Mouse (Mus musculus) limb, embryonic 15.5 days (tissue): Measurements from ENCODE around the gene Pirb. TPM values are rescaled to one million over a fixed set of nuclear protein-coding genes. Genes with fewer than 3 reads are reported as not detected.
"Not testable (repeated sequence)": the region's sequence is repeated elsewhere in the genome, so short reads cannot be mapped to it uniquely, and the experiment has no call there.

Experiments
- ATAC-seq: fragments of 200-750 bp; cut with Nextera tagmentation; 2 replicates; pipeline ENCODE4 v1.8.0; 2017; ENCODE audit warnings: low read depth, moderate TSS enrichment; ENCODE audit not compliant: insufficient number of reproducible peaks, low FRiP score, low TSS enrichment
- H3K27ac ChIP-seq: fragments of 300-500 bp; sonication (generic); 2 replicates; pipeline ENCODE4 v1.5.1; 2015; ENCODE audit warnings: moderate library complexity, mild to moderate bottlenecking, inconsistent platforms
- H3K27me3 ChIP-seq: fragments of 300-500 bp; sonication (generic); 2 replicates; pipeline ENCODE4 v1.6.1; 2015; ENCODE audit warnings: inconsistent platforms
- H3K36me3 ChIP-seq: fragments of 300-500 bp; sonication (generic); 2 replicates; pipeline ENCODE4 v1.6.1; 2015; ENCODE audit warnings: inconsistent platforms
- H3K4me1 ChIP-seq: fragments of 300-500 bp; sonication (generic); 2 replicates; pipeline ENCODE4 v1.6.1; 2015; ENCODE audit warnings: inconsistent platforms
- H3K4me2 ChIP-seq: fragments of 300-500 bp; sonication (generic); 2 replicates; pipeline ENCODE4 v1.6.1; 2015; ENCODE audit warnings: mild to moderate bottlenecking, inconsistent platforms
- H3K4me3 ChIP-seq: fragments of 300-500 bp; sonication (generic); 2 replicates; pipeline ENCODE4 v1.5.1; 2015; ENCODE audit warnings: mild to moderate bottlenecking, inconsistent platforms
- H3K9ac ChIP-seq: fragments of 300-500 bp; sonication (generic); 2 replicates; pipeline ENCODE4 v1.6.1; 2015; ENCODE audit warnings: inconsistent platforms
- H3K9me3 ChIP-seq: fragments of 300-500 bp; sonication (generic); 2 replicates; pipeline ENCODE4 v1.6.1; 2016; ENCODE audit warnings: inconsistent platforms
- WGBS: fragments of 180-500 bp; shearing (Covaris S2); methylation state at CpG from one replicate; pipeline ENCODE4 v1.1.7; 2015; 5-methylcytosine and 5-hydroxymethylcytosine counted together
- polyA plus RNA-seq: library from polyadenylated mRNA; unstranded; fragments of >200 nt; fragmentation: Nextera tagmentation; extraction: Ambion mirVana; gene quantifications from 2 replicates; pipeline ENCODE4 v1.2.1, GENCODE M21; 2015

Pirb gene
- polyA plus RNA-seq: 0.96 and 2.4 TPM in 2 replicates

GRCm38 (mm10) chr7:3720268-3720667 lies at the start of gene Pirb:
TSS of gene Pirb (minus strand) at chr7:3720391.
- H3K4me2 ChIP-seq, ATAC-seq, H3K9me3 ChIP-seq, H3K4me3 ChIP-seq, H3K27me3 ChIP-seq, H3K4me1 ChIP-seq, H3K36me3 ChIP-seq, H3K9ac ChIP-seq, H3K27ac ChIP-seq: not testable (repeated sequence)
- WGBS: 38% methylated on average over 1 of the region's 3 CpGs

GRCm38 (mm10) chr7:3732675-3733074 lies 12.5 kb upstream of the Pirb start:
- no CpG with 5 or more reads among the region's 1 CpGs for WGBS
- ATAC-seq, H3K4me1 ChIP-seq, H3K4me3 ChIP-seq, H3K27ac ChIP-seq, H3K4me2 ChIP-seq, H3K36me3 ChIP-seq, H3K9ac ChIP-seq, H3K9me3 ChIP-seq, H3K27me3 ChIP-seq: not testable (repeated sequence)

GRCm38 (mm10) chr7:3725459-3725858 lies 5.3 kb upstream of the Pirb start:
- H3K4me2 ChIP-seq: not testable (repeated sequence)

GRCm38 (mm10) chr7:3715249-3715648 lies 4.9 kb downstream of the Pirb start:
- WGBS: 19% methylated on average over 1 of the region's 1 CpGs
- H3K4me2 ChIP-seq: no peak overlapping the region
- no peak overlapping the region for H3K27ac ChIP-seq
- no peak overlapping the region for H3K9ac ChIP-seq
- no peaks in the 10 kb centered on the region for H3K27me3 ChIP-seq
- H3K36me3 ChIP-seq: no peaks in the 10 kb centered on the region
- ATAC-seq: no peak
- no peaks in the 10 kb centered on the region for H3K9me3 ChIP-seq
- no peaks in the 10 kb centered on the region for H3K4me1 ChIP-seq
- H3K4me3 ChIP-seq: no peak overlapping the region

More at GRCm38 (mm10) chr7:3725459-3725858, 5.3 kb upstream of the Pirb start:
- H3K27me3 ChIP-seq, H3K27ac ChIP-seq, H3K4me1 ChIP-seq, H3K4me3 ChIP-seq, H3K9me3 ChIP-seq, ATAC-seq, H3K36me3 ChIP-seq, H3K9ac ChIP-seq: not testable (repeated sequence)

- peak overlapping the region; percentile 20; the same call in 1 of the 2 replicates for H3K9ac ChIP-seq
- no peak for ATAC-seq
Measured at GRCm38 (mm10) chr7:3712264-3712942, 7.8 kb downstream of the Pirb start.

GRCm38 (mm10) chr7:3709000-3709399 lies 11.2 kb downstream of the Pirb start:
- Histone ChIP-seq H3K27me3 (no peaks in the 10 kb centered on the region), H3K9ac (no peak overlapping the region), H3K9me3 (no peaks in the 10 kb centered on the region), H3K4me3 (no peak overlapping the region), H3K27ac (no peak overlapping the region), H3K4me2 (no peak overlapping the region), H3K36me3 (peaks cover 15% of the 10 kb centered on the region), H3K4me1 (peaks cover 13% of the 10 kb centered on the region)
- ATAC-seq: no peak
- WGBS: 82% methylated on average over 1 of the region's 1 CpGs

More at GRCm38 (mm10) chr7:3712264-3712942, 7.8 kb downstream of the Pirb start:
- Histone ChIP-seq H3K27me3 (no peaks in the 10 kb centered on the region), H3K9me3 (no peaks in the 10 kb centered on the region), H3K27ac (no peak overlapping the region), H3K4me1 (no peaks in the 10 kb centered on the region), H3K36me3 (no peaks in the 10 kb centered on the region), H3K4me3 (no peak overlapping the region), H3K4me2 (no peak overlapping the region)
- WGBS: 32% methylated on average over 5 of the region's 5 CpGs

GRCm38 (mm10) chr7:3708447-3708980 lies 11.7 kb downstream of the Pirb start:
- H3K4me2 ChIP-seq, H3K27me3 ChIP-seq, H3K27ac ChIP-seq, H3K9me3 ChIP-seq, H3K9ac ChIP-seq, H3K4me3 ChIP-seq, ATAC-seq: not testable (repeated sequence)
- 35% methylated on average over 5 of the region's 5 CpGs for WGBS
- peaks cover 15% of the 10 kb centered on the region for H3K36me3 ChIP-seq
- H3K4me1 ChIP-seq: peaks cover 13% of the 10 kb centered on the region

- Histone ChIP-seq H3K4me1 (peaks cover 13% of the 10 kb centered on the region), H3K9ac (no peak overlapping the region), H3K27me3 (no peaks in the 10 kb centered on the region), H3K36me3 (peaks cover 15% of the 10 kb centered on the region), H3K27ac (no peak overlapping the region; the same call in 1 of the 2 replicates), H3K4me2 (no peak overlapping the region), H3K9me3 (no peaks in the 10 kb centered on the region), H3K4me3 (no peak overlapping the region)
- ATAC-seq: no peak
- 33% methylated on average over 7 of the region's 7 CpGs for WGBS
Measured at GRCm38 (mm10) chr7:3707568-3708413, 12.4 kb downstream of the Pirb start.

GRCm38 (mm10) chr7:3707027-3707426 lies 13.2 kb downstream of the Pirb start:
- WGBS: 59% methylated on average over 4 of the region's 4 CpGs

GRCm38 (mm10) chr7:3706343-3706934 lies 13.8 kb downstream of the Pirb start:
- Histone ChIP-seq H3K27me3 (no peaks in the 10 kb centered on the region), H3K27ac (0 out of 2 replicates have a peak overlapping the region, but pooled peaks have one; percentile 43), H3K9me3 (no peaks in the 10 kb centered on the region), H3K4me1 (peaks cover 13% of the 10 kb centered on the region), H3K9ac (0 out of 2 replicates have a peak overlapping the region, but pooled peaks have one; percentile 23), H3K36me3 (peaks cover 18% of the 10 kb centered on the region), H3K4me2 (peak overlapping the region; percentile 46), H3K4me3 (peak overlapping the region; percentile 65)
- 64% methylated on average over 11 of the region's 11 CpGs for WGBS
- no peak for ATAC-seq

More at GRCm38 (mm10) chr7:3707027-3707426, 13.2 kb downstream of the Pirb start:
- ATAC-seq: no peak
- 0 out of 2 replicates have a peak overlapping the region, but pooled peaks have one; percentile 65 for H3K4me3 ChIP-seq
- H3K27ac ChIP-seq: 0 out of 2 replicates have a peak overlapping the region, but pooled peaks have one; percentile 43
- H3K27me3 ChIP-seq: no peaks in the 10 kb centered on the region
- no peak overlapping the region for H3K9ac ChIP-seq
- H3K4me1 ChIP-seq: peaks cover 13% of the 10 kb centered on the region
- no peak overlapping the region for H3K4me2 ChIP-seq
- H3K9me3 ChIP-seq: no peaks in the 10 kb centered on the region
- peaks cover 15% of the 10 kb centered on the region for H3K36me3 ChIP-seq

- Histone ChIP-seq H3K9me3 (no peaks in the 10 kb centered on the region), H3K4me3 (peak overlapping the region; percentile 65), H3K9ac (0 out of 2 replicates have a peak overlapping the region, but pooled peaks have one; percentile 23), H3K4me1 (peaks cover 13% of the 10 kb centered on the region), H3K36me3 (peaks cover 23% of the 10 kb centered on the region), H3K27me3 (no peaks in the 10 kb centered on the region), H3K27ac (no peak overlapping the region), H3K4me2 (peak overlapping the region; percentile 46)
- no peak for ATAC-seq
- WGBS: 33% methylated on average over 6 of the region's 6 CpGs
Measured at GRCm38 (mm10) chr7:3705911-3706310, 14.3 kb downstream of the Pirb start.
